Mouse (Mus musculus): ENCODE data around the gene Gm17349.

The Gm17349 gene

DNA sequence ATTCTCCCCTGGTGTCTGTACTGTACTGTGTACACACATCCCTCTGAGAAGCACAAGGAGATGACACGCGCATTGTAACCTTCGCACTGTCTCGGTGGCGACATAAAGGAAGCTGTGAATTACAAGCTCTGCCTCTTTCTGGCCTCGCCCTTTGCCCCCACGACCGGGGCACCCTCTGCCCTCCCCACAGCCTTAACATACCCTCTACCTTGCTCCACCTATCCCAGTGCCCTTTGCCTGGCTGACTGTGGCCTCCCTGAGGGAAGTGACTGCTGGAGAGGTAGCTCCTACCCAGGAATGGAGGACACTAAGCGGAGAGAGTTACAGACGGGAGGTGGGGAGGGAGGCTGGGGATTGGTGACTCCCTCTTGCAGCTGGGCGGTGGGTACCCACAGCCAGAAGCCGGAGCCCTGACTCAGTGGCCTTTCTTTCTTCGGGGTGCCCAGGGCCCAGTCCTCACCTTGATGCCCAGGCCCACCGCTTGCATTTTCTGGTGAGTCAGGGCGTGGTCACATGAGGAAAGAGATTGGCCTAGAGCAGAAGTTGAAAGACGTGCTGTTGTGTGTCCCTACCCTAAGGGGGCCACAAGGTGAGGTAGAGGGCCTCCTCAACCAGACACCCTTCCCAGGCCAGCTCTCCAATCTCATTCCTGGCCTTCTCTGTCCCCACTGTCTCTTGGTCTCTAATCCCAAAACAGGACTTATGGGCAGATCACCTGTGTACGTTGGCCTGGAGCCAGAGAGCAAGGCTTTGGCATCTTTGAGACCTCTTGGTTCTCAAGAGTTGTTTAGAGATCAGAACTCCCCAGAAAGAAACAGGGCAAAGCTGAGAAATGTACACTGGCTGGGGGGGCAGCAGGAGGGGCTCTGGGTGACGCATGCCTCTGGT, 4.8 kb downstream of the Gm17349 start:
- in situ Hi-C loops (cut with MboI, MseI), result no loop called here

DNA sequence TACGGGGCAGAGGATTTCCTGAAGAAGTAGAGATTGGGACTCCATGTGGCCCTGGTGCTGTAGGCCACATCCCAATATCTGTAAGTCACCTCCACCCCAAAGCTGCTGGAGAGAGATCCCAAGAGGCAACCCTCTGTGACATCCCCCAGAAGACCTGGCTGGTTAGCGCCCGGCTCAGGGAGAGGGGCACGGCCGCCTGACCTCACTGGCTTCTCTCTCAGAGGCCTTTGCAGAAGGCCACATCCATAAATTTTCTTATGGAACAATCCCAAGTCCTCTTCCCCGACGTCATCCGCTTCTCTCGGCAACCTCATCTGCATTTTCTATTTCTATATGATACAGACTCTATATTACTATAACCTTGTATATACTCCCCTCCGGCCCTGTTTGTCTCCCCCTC, 5.6 kb downstream of the Gm17349 start:
- in situ Hi-C loops (cut with MboI, MseI), result no loop called here

DNA sequence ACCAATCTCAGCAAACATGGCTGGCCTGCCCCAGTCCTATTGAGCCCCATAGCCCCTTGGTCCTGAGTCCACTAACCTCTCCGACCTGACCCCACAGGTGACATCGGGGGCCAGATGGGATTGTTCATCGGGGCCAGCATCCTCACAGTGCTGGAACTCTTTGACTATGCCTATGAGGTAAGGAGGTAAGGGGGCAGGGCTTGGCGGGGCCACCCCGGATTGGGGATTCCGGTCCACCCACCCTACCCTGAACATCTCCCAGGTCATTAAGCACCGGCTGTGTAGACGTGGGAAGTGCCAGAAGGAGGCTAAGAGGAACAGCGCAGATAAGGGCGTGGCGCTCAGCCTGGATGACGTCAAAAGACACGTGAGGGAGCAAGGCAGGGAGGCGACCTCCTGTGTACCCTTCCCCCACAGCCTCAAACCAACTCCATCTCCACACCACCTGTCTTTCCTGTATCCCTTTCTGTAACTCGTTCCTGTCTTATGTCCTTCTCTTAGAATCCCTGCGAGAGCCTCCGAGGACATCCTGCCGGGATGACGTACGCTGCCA, 6.7 kb downstream of the Gm17349 start:
- in situ Hi-C loops (cut with MboI, MseI), result no loop called here

DNA sequence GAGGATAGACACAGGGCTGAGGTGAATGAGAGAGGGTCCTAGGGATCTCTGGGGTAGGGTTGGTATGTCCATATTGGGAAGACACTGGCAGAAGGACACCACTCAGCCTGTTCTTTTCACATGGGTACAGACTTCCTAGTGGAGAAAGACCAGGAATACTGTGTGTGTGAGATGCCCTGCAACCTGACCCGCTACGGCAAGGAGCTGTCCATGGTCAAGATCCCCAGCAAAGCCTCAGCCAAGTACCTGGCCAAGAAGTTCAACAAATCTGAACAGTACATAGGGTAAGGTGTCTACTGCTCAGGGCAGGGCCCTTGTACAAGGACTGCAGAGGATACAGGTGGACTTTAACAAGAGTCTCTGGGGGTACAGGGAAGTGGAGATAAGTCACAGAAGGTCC, 8.0 kb downstream of the Gm17349 start:
- in situ Hi-C loops (cut with MboI, MseI), result no loop called here

DNA sequence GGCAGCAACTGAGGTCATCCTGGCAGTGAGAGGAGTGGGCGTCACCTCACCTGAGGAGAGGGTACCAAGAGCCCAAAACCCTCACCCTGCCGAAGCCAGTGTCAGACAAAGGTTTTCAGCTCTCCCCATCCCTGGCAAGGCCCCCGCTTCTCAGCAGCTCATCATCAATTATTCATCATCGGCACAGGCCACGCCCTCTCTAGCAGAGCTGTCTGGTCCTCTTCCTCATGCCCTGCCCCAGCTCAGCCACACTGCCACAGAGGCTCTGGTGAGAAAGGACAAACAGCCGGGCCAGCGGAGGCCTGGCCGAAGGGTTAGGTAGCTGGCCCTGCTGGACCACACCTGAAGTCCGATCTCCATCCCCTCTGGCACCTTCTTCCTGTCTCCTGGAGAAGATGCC, 13.3 kb downstream of the Gm17349 start:
- in situ Hi-C loops (cut with MboI, MseI), result no loop called here

DNA sequence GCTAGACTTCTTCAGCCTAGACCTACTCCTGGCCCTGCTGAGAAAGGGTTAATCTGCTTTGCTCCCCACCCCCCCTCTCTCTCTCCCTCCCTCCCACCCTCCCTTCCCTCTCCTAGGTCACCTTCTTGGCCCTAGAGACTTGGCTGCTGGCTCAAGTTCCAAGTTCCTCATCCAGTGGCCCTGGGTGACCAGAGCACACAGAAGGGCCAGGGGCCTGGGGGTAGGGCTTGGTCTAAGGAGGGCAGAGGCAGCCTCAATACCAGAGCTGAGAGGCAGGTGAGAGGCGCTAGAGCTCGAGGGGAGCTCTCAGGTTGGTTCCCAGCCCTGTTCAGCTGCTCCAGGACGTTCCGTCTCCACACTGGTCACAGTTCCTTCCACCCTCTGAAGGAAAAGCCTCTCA, 14.4 kb downstream of the Gm17349 start:
- in situ Hi-C loops (cut with MboI, MseI), result no loop called here

DNA sequence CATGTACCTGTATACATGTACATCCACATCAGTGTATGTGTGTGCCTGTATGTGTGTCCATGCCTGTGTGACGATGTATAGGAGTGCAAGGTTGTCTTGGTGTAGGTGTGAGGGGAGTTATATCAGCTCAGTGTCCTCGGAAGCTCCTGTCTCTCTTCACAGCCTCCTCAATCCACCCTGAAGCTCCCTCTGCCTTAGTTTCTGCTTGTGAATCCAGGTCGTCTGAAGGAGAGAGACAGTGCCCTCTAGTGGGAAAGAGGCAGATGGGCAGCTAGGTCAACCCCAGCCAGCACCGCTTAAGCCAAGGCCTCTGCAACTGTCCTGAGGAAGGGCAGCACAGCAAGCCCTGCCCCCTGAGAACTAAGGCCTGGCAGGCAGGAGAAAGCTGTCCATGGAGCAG, 16.6 kb downstream of the Gm17349 start:
- in situ Hi-C loops (cut with MboI, MseI), result no loop called here

DNA sequence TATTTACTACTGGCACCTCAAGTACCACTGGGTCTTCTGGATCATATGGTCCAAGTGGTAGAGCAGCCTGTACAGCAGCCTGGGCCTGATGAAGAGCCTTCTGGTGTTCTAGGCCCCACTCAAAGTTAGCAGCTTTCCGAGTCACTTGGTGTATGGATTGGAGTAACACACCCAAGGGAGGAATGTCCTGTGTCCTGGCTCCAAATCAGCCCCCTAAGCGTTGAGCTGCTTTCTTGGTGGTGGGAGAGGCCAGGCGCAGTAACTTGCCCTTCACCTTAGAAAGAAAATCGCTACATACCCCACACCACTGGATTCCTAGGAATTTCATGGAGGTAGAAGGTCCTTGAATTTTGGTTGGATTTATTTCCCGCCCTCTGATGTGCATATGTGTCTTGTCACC, 21.1 kb downstream of the Gm17349 start:
- in situ Hi-C loops (cut with MboI, MseI), result no loop called here

DNA sequence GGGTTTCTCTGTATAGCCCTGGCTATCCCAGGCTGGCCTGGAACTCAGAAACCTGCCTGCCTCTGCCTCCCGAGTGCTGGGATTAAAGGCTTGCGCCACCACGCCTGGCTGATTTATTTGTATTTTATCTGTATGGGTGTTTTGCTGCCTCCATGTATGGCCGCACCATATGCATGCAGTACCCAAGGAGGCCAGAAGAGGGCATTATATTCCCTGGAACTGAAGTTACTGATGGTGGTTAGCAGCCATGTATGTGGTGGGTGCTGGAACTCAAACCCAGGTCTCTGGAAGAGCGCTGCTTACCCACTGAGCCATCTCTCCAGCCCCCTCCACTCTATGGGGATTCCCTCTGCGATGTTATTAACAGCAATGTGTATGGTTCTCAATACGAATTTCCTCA, 22.4 kb downstream of the Gm17349 start:
- in situ Hi-C loops (cut with MboI, MseI), result no loop called here

DNA sequence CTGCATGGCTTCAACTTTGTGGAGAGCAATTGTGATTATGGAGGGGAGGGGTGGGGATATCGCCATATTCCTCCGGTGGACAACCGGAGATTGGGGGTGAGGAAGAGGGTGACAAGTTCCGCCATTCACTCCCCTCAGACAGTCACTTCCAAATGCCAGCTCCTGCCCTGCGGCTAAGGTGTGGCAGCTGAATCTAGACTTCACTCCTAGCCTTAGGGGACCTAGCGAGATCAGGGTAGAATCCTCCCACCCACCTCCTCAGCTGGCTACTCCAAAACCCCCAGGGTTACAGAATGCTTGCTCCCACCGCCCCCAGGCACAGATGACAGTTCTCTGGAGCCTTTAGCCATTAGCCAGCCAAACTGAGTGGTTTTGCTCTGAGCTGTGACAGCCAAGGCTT, 26.3 kb downstream of the Gm17349 start:
- in situ Hi-C loops (cut with MboI, MseI), result no loop called here

DNA sequence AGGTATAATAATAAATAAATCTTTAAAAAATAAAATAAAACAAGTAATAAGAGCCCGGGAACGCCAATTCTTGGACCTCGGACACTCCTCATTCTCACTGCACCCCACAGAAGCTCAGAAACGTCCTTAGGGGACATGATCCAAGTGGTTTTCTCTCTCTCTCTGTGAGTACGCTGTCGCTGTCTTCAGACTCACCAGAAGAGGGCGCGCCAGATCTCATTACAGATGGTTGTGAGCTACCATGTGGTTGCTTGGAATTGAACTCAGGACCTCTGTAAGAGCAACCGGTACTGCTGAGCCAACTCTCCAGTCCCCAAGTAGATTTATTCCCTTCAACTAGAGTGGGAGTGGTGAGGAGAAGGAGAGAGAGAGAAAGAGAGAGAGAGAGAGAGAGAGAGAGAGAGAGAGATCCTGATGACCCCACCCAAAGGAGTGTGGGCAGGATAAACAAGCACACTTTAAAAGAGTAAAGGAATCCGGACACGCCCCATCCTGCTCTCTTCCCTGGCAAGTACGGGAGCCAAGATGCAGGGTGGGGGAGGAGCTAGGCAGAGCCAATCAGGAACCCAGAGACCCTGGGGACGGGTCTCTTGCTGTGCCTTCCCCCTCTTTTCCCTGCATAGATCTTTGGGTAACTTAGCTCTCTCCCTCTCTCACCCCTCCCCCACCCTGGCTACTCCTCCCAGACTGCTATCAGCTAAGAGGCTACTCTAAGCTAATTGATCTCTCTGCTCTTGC, 27.1 kb downstream of the Gm17349 start:
- in situ Hi-C loops (cut with MboI, MseI), result no loop called here

DNA sequence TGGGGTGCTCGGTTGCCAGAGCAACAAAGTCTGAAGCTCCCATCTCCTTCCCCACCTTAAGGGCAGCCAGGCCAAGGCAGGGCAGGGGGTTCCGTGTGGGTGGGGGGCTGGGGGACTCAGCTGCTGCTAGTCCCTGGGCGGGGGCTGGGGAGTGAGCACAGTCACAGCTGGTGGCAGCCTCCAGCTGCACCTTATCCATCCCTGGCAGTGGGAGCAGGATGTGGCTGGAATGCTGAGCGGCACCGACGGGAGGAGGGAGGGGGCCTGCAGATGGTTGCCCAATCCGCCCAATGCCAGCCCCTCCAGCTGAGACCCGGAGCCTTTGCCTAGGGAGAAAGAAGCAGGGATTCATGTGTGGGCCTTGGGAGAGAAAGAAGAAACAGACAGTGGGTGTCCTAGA, 28.2 kb downstream of the Gm17349 start:
- in situ Hi-C loops (cut with MboI, MseI), result no loop called here

DNA sequence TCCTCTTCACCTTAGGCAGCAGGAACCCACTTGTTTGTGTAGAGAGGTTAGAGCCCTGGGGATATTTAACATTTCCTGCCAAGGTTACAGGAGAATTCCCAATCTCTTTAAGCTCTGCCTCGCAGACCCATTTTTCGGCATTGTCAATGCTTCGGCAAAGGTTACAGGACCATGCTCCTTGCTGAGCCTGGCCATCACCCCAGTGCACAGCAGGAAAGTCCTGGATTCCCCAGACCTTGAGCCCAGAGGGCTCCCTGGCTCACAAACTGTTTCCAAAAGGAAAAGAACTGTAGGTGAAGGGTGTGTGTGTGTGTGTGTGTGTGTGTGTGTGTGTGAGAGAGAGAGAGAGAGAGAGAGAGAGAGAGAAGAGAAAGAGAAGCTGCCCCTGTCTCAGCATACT, 30.4 kb downstream of the Gm17349 start:
- in situ Hi-C loops (cut with MboI, MseI), result loop anchor here (5.0 kb wide), 2 partner anchors 78 to 178 kb away; no protein-coding TSS in a partner anchor

DNA sequence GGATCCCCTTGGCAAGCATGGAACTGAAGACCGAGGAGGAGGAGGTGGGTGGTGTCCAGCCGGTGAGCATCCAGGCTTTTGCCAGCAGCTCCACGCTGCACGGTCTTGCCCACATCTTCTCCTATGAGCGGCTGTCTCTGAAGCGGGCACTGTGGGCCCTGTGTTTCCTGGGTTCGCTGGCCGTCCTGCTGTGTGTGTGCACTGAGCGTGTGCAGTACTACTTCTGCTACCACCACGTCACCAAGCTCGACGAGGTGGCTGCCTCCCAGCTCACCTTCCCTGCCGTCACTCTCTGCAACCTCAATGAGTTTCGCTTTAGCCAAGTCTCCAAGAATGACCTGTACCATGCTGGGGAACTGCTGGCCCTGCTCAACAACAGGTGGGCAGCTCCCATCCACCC, 33.5 kb downstream of the Gm17349 start:
- in situ Hi-C loops (cut with MboI, MseI), result loop anchor here (5.0 kb wide), 2 partner anchors 74 to 174 kb away; no protein-coding TSS in a partner anchor

DNA sequence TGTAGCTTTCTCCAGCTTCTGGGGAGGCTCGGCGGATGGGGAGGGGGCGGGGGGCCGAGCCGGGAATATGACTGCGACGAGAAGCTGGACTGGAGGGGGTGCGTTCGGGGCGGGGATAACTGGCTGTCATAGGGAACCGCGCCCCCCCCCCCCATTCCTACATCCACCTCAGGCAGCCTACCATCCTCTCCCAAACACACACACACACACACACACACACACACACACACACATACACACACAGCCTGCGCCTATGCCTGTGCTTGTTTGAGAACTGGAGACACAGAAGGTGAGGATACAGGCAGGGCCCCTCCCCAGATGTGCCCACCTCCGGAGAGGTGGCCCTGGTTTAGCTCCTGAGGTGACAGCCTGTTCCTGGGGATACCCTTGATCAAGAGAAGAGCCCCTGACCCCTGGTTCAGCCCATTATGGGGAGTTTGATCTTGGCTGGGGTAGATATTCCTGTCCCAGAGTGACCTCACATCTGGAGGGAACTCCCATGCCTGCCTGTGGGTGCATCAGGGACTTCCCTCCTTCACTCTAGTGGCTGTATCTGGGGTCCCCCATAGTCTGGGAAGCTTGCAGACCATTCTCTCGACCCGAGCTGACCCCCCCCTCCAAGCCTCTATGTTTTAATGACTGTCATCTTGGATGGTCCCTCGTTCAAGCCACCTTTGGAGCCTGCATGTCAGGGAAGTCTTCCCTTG, 34.2 kb downstream of the Gm17349 start:
- in situ Hi-C loops (cut with MboI, MseI), result loop anchor here (5.0 kb wide), 2 partner anchors 74 to 174 kb away; no protein-coding TSS in a partner anchor

DNA sequence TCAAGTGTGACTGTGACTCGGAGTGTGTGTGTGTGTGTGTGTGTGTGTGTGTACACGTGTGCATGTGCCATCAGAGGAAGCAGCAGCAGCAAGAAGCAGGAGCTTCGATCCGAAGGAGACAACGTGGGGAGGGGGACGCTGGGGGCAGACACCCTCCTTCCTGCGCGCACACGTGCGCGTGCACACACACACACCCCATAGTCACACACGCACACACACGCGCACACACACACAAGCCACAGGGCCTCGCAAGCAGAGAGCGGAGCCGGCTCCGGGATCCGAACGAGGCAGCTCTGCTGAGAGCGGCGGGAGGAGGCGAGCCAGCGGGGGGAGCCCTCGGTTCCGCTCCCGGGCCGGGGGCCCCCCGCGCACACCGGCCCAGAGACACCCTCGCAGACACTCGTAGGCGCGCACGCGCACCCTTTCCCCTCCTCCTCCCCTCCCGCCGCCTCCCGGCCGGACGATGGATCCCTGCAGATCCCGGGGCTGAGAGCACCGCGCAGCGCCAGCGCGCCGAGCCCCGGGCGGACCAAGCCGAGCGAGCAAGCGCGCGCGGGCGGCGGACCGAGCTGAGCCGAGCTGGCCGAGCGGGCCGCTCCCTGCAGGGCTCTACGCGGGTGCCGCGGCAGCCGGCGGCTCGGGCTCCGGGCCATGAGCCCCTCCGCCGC, 35.0 kb downstream of the Gm17349 start, which contains the start of gene Asic1:
Gene Asic1 (plus strand): TSS at position 215 of the 668 bp plus-strand sequence.
- in situ Hi-C loops (cut with MboI, MseI), result loop anchor here (5.0 kb wide), 2 partner anchors 73 to 173 kb away; no protein-coding TSS in a partner anchor

DNA sequence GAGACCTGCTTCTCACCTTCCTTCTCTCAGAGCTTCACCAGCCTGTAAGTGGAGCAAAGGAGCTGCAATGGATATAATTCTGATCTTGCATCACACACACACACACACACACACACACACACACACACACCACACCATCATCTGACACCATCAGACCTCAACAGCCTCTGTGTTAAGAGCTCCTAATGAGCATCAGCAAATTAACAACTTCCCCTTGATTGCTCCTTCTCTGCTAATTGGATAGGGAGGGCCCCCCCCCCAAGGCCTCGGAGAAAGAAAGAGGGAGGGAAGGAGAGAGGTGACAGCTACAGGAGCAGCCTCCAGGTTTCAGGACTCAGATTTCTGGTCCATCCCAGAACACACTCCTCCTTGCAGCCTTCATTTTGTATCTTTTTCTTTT, 35.9 kb downstream of the Gm17349 start:
- in situ Hi-C loops (cut with MboI, MseI), result no loop called here

DNA sequence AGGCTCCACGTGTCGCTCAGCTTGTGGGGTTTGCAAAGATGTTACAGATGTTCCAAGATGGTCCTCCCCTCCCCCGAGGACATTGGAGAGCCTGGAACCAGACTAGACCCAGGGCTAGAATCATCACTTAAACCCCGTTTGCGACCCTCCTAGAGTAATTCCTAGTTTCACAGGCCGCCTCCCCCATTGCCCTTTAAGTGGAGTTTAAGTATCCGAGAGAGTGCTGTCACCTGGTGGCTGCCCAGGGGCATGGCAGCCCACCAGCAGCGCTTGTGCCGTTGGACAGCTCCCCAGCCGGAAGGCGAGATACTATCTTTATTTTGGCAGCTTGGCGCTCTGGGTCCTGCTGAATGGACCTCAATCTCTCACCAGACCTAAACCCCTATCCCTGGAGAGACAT, 36.4 kb downstream of the Gm17349 start:
- in situ Hi-C loops (cut with MboI, MseI), result no loop called here

DNA sequence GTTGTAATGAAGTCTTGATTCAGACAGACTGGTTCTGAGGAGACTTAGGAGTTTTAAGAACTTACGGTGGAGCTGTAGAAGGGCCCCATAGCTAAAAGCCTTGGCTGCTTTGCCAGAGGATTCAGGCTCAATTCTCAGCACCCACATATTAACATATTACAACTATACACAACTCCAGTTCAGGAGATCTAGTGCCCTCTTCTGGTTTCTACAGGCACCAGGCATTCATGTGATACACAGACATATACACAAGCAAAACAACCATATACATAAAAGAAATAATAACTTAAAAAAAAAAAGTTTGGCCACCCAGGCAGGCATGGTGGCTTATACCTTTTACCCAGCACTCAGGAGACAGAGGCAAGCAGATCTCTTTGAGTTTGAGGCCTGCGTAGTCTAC, 37.7 kb downstream of the Gm17349 start:
- in situ Hi-C loops (cut with MboI, MseI), result no loop called here

DNA sequence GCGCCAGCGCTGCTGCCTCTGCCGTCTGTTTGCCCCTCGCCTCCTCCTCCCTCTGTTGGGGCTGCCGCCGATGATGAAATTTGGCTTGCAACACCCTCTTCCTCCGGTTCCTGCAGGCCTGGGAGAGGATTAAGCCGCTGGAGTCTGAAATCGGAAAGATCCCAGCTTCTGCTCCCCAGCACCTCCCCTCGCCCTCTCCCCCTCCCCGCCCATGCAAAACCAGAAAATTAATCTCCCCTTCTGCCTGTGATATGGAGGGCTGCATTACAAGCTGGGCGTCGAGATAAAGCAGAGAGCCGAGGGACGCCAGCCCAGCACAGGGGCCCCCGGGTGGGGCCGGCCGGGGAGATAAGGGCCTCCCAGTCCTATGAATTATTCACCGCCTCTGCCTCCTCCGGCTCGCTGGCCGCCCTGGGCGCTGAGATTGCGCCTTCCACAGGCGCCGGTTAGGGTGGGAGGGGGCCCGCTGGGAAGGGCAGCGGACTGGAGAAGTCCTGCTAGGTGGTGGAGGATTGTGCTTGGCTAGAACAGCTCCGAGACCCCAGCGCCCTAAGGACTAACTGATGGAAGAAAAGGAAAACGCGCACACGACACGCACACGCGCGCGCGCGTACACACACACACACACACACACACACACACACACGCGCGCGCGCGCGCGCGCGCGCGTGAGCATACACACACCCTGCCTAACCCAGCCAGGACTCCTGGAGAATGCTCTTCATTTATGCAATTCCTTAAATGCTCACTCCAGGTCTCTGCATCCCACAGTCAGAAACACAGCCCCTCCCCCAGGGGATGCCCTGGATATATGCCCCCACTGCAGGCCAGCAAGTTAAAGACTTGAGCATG, 40.5 kb downstream of the Gm17349 start:
- in situ Hi-C loops (cut with MboI, MseI), result no loop called here
